Mouse (Mus musculus): ENCODE measurements around the gene Plcb4.

Gene Plcb4

GRCm38 (mm10) chr2:136050793-136051615 is 392.2 kb downstream of the Plcb4 start:
- DNase-seq: no peak

GRCm38 (mm10) chr2:136051688-136052289 is 393.0 kb downstream of the Plcb4 start, which contains the start of gene Lamp5:
Gene Lamp5 (plus strand): TSS chr2:136052239.
- DNase-seq: no peak

- no peak for DNase-seq
Measured at GRCm38 (mm10) chr2:136057861-136058331, 399.1 kb downstream of the Plcb4 start.

- DNase-seq: no peak
Measured at GRCm38 (mm10) chr2:136058398-136058797, 399.6 kb downstream of the Plcb4 start.

GRCm38 (mm10) chr2:136059029-136059669 is 400.3 kb downstream of the Plcb4 start:
- DNase-seq: no peak

All from thymus, adult 18-20 months (tissue).